Comparison of ENCODE assay signal across 7 mouse cellular contexts in genomic region chr14:33246476-33246875, GRCm38 (mm10). TPM values are rescaled to one million over a fixed set of nuclear protein-coding genes. Genes with fewer than 3 reads are reported as not detected.
DNase-seq lines count a peak whose midpoint lies in the region; ATAC-seq and TF ChIP-seq lines count a peak whose summit lies in the region.

No protein-coding gene starts in this region.

- no peak overlapping the region for H3K27ac ChIP-seq in left cerebral cortex, adult 2 months

- DNase-seq in ES-CJ7 (ENCODE audit: low read depth, low spot score), result peak; percentile 52
- DNase-seq in adrenal gland, postnatal 25 days, result peak; percentile 35
- DNase-seq in frontal cortex, postnatal 36 days (ENCODE audit: low spot score in 2 of 2), result peak; percentile 32 to 38
- peak; percentile 20 to 47 for DNase-seq in left cerebral cortex, adult 2 months (ENCODE audit: extremely low spot score in 1 of 2, low spot score in 2 of 2)
- peak; percentile 35 for DNase-seq in right cerebral cortex, postnatal 4 days

- H3K36me3 ChIP-seq in megakaryocyte, embryonic 14.5 days (replicated peaks; ENCODE audit: low read length), result no peaks in the 10 kb centered on the region

- ATAC-seq in megakaryocyte, adult 5-6 weeks (ENCODE audit: poor library complexity, severe bottlenecking), result no peak

- intact Hi-C loops in left cerebral cortex, adult 2 months (cut with DNase I), result no loop called here

- peak overlapping the region; percentile 78 for H3K4me3 ChIP-seq in megakaryocyte, embryonic 14.5 days (replicated peaks)
- no peak overlapping the region for H3K4me3 ChIP-seq in left cerebral cortex, adult 2 months

- H3K4me1 ChIP-seq in megakaryocyte, embryonic 14.5 days, result peaks cover 71% of the 10 kb centered on the region

- peaks cover 58% of the 10 kb centered on the region for H3K27me3 ChIP-seq in megakaryocyte, embryonic 14.5 days (replicated peaks)

- peaks cover 12% of the 10 kb centered on the region for H3K9me3 ChIP-seq in megakaryocyte, embryonic 14.5 days

- TF ChIP-seq CTCF in left cerebral cortex, adult 2 months (IDR thresholded peaks at IDR 0.05), result peak; percentile 62

RNA-seq across cellular contexts. Expression of gene Arhgap22, which starts 32.6 kb away (rescaled TPM):
- 1.5 and 6.5 TPM in 2 replicates for polyA plus RNA-seq in megakaryocyte, embryonic 14.5 days (2012; ENCODE audit: insufficient read depth, low replicate concordance)
- 0.89 TPM in 1 of 2 replicates, not detected in the other for total RNA-seq in megakaryocyte, adult 5-6 weeks (2015)
- 0.24 and 0.70 TPM in 2 replicates for total RNA-seq in megakaryocyte, adult 5-6 weeks (2017)
- 4.0 and 5.7 TPM in 2 replicates for total RNA-seq in adrenal gland, postnatal 25 days (2021)
- total RNA-seq in left cerebral cortex, adult 2 months (2021), result 10 to 100 TPM; 10.9 to 12.1 TPM
